Mouse (Mus musculus) CH12F3 (cell line): Measurements from ENCODE around the gene Mrpl1.

Experiments
- in situ Hi-C: fragments of 300-500 bp; cut with MboI; formaldehyde crosslinking; loops from 2 replicates; pipeline ENCODE4 v1.14.3; 2020; ENCODE audit warnings: low sequenced_read_pairs

Gene Mrpl1

DNA sequence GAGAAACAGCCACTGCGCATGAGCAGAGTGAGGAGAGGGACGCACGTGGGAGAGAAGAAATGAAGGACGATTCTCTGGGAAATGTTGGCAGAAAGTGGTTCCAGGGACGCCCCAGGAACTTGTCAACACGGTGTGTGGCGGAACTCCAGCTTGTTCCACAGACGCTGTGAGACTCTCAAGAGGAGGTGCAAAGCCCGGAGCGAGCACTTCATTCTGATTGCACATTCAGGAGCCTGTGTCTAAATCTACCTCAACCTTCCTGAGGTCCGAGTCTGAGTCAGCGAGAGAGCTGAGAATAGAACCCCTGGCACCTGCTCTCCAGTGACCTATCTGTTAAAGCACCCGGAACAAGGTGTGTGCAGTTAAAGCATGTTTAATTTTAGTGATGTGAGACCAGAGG is 98.8 kb downstream of the Mrpl1 start:
- in situ Hi-C loops = no loop called here

DNA sequence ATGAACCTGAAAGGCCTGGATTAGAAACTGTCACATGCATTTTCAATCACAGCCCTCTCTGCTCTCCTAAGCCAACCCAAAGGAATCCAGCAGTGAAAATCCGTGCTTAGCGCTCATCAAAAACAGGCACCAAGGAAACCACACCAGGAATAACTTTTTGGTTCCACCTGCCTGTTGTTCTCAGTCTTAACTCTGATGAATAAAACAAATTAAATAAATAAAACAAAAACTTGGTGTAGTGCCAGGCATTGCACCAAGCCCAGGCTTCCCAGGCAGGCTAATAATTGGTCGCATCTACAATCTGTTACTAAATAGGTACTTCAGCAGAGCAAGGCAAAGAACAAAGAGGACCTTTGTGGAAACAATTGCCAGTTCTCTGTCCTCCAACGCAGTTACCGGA is 99.4 kb downstream of the Mrpl1 start:
- in situ Hi-C loops = no loop called here

DNA sequence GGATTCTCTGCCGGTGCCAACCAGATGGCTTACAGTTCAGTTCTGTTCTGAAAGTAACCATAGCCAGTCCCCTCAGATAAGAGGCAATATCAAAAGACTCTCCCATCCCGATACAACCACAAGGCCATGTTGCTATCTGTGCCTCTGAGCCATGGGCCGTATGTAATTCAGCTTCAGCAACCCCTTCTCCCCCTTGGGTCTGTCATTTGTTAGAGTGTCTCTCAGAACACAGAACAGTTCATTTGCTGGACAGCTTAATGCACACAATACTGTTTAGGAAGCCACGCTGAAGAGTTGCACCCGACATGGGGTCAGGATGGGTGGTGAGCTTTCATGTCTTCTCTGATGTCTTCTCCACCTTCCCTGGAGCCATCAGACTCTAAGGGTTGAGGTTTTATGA is 100.3 kb downstream of the Mrpl1 start:
- in situ Hi-C loops = no loop called here

DNA sequence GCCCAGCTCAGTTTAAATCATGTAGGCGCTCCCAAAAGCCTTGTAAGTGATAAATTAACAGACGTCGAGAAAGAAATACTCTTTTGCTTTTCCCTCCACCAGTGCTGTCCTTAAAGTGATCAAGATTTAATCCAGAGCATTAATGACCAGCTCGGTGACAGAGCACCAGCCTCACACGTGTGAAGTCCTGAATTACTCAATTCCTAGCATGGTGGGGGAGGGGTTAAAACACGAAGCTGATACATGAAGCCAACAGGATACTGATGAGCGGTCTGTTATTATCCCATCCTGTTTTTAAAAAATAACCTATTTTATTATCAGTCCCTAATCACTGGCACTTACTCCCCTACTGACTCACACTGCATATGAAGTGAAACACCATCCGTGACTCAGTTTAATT is 102.4 kb downstream of the Mrpl1 start:
- in situ Hi-C loops = no loop called here
